ENCODE assay signal across 18 mouse cellular contexts in the genomic region with DNA sequence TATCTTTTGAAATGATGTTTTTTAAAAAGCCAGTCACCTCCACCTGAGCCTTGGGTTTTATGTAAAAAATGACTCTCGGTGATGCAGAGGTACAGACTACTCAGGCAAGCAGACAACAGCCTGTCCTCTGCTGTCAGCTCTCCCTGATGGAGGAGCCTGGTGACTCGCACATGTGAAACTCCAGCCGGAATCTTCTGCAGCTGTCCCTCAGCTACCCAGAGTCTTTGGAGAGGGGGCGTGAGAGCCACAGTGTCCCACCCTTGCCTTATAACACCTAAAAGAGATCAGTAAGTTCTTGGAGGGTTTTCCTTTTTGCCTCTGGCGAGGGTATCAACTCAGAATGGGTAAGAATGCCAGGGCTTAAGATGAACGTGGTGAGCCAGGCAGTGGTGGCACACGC. TPM values are rescaled to one million over a fixed set of nuclear protein-coding genes. Genes with fewer than 3 reads are reported as not detected.
DNase-seq lines count a peak whose midpoint lies in the region; ATAC-seq and TF ChIP-seq lines count a peak whose summit lies in the region.
"Had no signal": no experiment of that assay in that cellular context is flagged by ENCODE, and none has a peak within 500 bp of the region (broad histone marks: within the 10 kb centered on the region; RNA-seq: fewer than 3 reads in every experiment).

No protein-coding gene starts in this region.

- H3K9me3 ChIP-seq in forebrain, embryonic 10.5 days = no peaks in the 10 kb centered on the region
- H3K9me3 ChIP-seq in forebrain, embryonic 16.5 days (ENCODE audit: control insufficient read depth, low read length) = no peaks in the 10 kb centered on the region
- H3K9me3 ChIP-seq in neural tube, embryonic 13.5 days = no peaks in the 10 kb centered on the region
- H3K9me3 ChIP-seq in hindbrain, embryonic 14.5 days (ENCODE audit: control insufficient read depth, low read length) = no peaks in the 10 kb centered on the region
- H3K9me3 ChIP-seq: stomach, embryonic 15.5 days had no signal

- WGBS in forebrain, embryonic 10.5 days = 87% methylated on average over 7 of the region's 7 CpGs
- 78% methylated on average over 7 of the region's 7 CpGs for WGBS in forebrain, embryonic 16.5 days
- WGBS in neural tube, embryonic 13.5 days = 78% methylated on average over 7 of the region's 7 CpGs
- WGBS in hindbrain, embryonic 14.5 days = 78% methylated on average over 7 of the region's 7 CpGs

- ATAC-seq in forebrain, embryonic 16.5 days = no peak
- no peak for ATAC-seq in neural tube, embryonic 13.5 days (ENCODE audit: low read depth)
- no peak for ATAC-seq in hindbrain, embryonic 14.5 days (ENCODE audit: low FRiP score)
- no peak for ATAC-seq in megakaryocyte, adult 5-6 weeks (ENCODE audit: poor library complexity, severe bottlenecking)

- no peaks in the 10 kb centered on the region for H3K27me3 ChIP-seq in forebrain, embryonic 10.5 days (ENCODE audit: poor library complexity, severe bottlenecking)
- H3K27me3 ChIP-seq in forebrain, embryonic 16.5 days (replicated peaks; ENCODE audit: control insufficient read depth, insufficient read depth, low read length) = no peaks in the 10 kb centered on the region
- no peaks in the 10 kb centered on the region for H3K27me3 ChIP-seq in neural tube, embryonic 13.5 days
- no peaks in the 10 kb centered on the region for H3K27me3 ChIP-seq in hindbrain, embryonic 14.5 days (ENCODE audit: control insufficient read depth, insufficient read depth, low read length)
- H3K27me3 ChIP-seq: stomach, embryonic 15.5 days had no signal

- DNase-seq in forebrain, embryonic 10.5 days (ENCODE audit: extremely low spot score, low spot score) = no peak
- DNase-seq in neural tube, embryonic 10.5 days (ENCODE audit: extremely low spot score, low spot score) = no peak
- no peak for DNase-seq in hindbrain, embryonic 14.5 days (ENCODE audit: low spot score)
- no peak for DNase-seq in layer of hippocampus, adult 18-20 months (ENCODE audit: low spot score in 2 of 2)
- no peak for DNase-seq in layer of hippocampus, adult 2 months (ENCODE audit: low spot score in 2 of 2)
- DNase-seq: cerebellum, adult 11 months; heart, postnatal 36 days; kidney, adult 9 months; thymus, postnatal 36 days had no signal

- no peak overlapping the region for H3K4me2 ChIP-seq in forebrain, embryonic 16.5 days (ENCODE audit: low read length)
- H3K4me2 ChIP-seq in neural tube, embryonic 13.5 days = no peak overlapping the region
- no peak overlapping the region for H3K4me2 ChIP-seq in hindbrain, embryonic 14.5 days (replicated peaks)
- H3K4me2 ChIP-seq: heart, embryonic 11.5 days; lung, embryonic 14.5 days; stomach, embryonic 15.5 days had no signal

- H3K36me3 ChIP-seq in forebrain, embryonic 10.5 days (replicated peaks) = no peaks in the 10 kb centered on the region
- H3K36me3 ChIP-seq in forebrain, embryonic 16.5 days (ENCODE audit: control insufficient read depth, insufficient read depth) = no peaks in the 10 kb centered on the region
- no peaks in the 10 kb centered on the region for H3K36me3 ChIP-seq in neural tube, embryonic 13.5 days
- H3K36me3 ChIP-seq in hindbrain, embryonic 14.5 days (replicated peaks; ENCODE audit: control insufficient read depth, insufficient read depth) = no peaks in the 10 kb centered on the region
- H3K36me3 ChIP-seq: stomach, embryonic 15.5 days had no signal

- no peak for TF ChIP-seq CTCF in layer of hippocampus, adult 2 months (conservative IDR thresholded peaks at IDR 0.05)

- H3K4me3 ChIP-seq in forebrain, embryonic 10.5 days = no peak overlapping the region
- H3K4me3 ChIP-seq in forebrain, embryonic 16.5 days (replicated peaks; ENCODE audit: low read length) = no peak overlapping the region
- H3K4me3 ChIP-seq in neural tube, embryonic 13.5 days = no peak overlapping the region
- H3K4me3 ChIP-seq in hindbrain, embryonic 14.5 days (replicated peaks; ENCODE audit: low read length) = no peak overlapping the region
- H3K4me3 ChIP-seq in layer of hippocampus, adult 2 months = no peak overlapping the region
- H3K4me3 ChIP-seq: erythroblast, embryonic 14.5 days; stomach, embryonic 15.5 days had no signal

- no peak overlapping the region for H3K9ac ChIP-seq in forebrain, embryonic 16.5 days (replicated peaks; ENCODE audit: low read depth, low read length)
- H3K9ac ChIP-seq in neural tube, embryonic 13.5 days = 0 out of 2 replicates have a peak overlapping the region, but pooled peaks have one; percentile 3
- H3K9ac ChIP-seq in hindbrain, embryonic 14.5 days = no peak overlapping the region
- H3K9ac ChIP-seq: lung, embryonic 14.5 days; stomach, embryonic 15.5 days had no signal

- H3K27ac ChIP-seq in forebrain, embryonic 10.5 days = peak overlapping the region; percentile 90
- H3K27ac ChIP-seq in forebrain, embryonic 16.5 days (ENCODE audit: low read length) = no peak overlapping the region
- H3K27ac ChIP-seq in neural tube, embryonic 13.5 days (replicated peaks) = peak overlapping the region; percentile 71
- peak overlapping the region; percentile 70 for H3K27ac ChIP-seq in hindbrain, embryonic 14.5 days
- H3K27ac ChIP-seq in layer of hippocampus, adult 2 months = no peak overlapping the region
- H3K27ac ChIP-seq: stomach, embryonic 15.5 days had no signal

- peaks cover 78% of the 10 kb centered on the region for H3K4me1 ChIP-seq in forebrain, embryonic 10.5 days
- peaks cover 37% of the 10 kb centered on the region for H3K4me1 ChIP-seq in forebrain, embryonic 16.5 days (replicated peaks; ENCODE audit: control insufficient read depth, insufficient read depth, low read length)
- H3K4me1 ChIP-seq in neural tube, embryonic 13.5 days (replicated peaks) = peaks cover 78% of the 10 kb centered on the region
- H3K4me1 ChIP-seq in hindbrain, embryonic 14.5 days (replicated peaks; ENCODE audit: control insufficient read depth, insufficient read depth, low read length) = peaks cover 55% of the 10 kb centered on the region

RNA-seq across cellular contexts. Expression of a gene that starts 48.6 kb away (rescaled TPM):
- polyA plus RNA-seq in forebrain, embryonic 10.5 days (2016; fragmentation: Nextera tagmentation; extraction: Ambion mirVana) = 0.35 TPM in 1 of 2 replicates, not detected in the other
- 0.89 and 0.93 TPM in 2 replicates for polyA plus RNA-seq in forebrain, embryonic 16.5 days (2015; fragmentation: Nextera tagmentation; extraction: Ambion mirVana)
- polyA plus RNA-seq in neural tube, embryonic 13.5 days (2015; fragmentation: Nextera tagmentation; extraction: Ambion mirVana) = 0.39 and 0.98 TPM in 2 replicates
- 1.6 TPM in 1 of 2 replicates, not detected in the other for polyA plus RNA-seq in hindbrain, embryonic 14.5 days (2014; fragmentation: Nextera tagmentation; extraction: Ambion mirVana)
- total RNA-seq in layer of hippocampus, adult 18-20 months (2021) = 1 to 10 TPM; 4.5 to 5.3 TPM
- 0.27 and 0.60 TPM in 2 replicates for total RNA-seq in megakaryocyte, adult 5-6 weeks (2015)
- not detected in 2 replicates for total RNA-seq in megakaryocyte, adult 5-6 weeks (2017)
- 10 to 100 TPM in 1 of 2 experiments, 1 to 10 TPM in 1; 7.8 to 11.3 TPM for total RNA-seq in layer of hippocampus, adult 2 months (2021)
- total RNA-seq: megakaryocyte progenitor cell, adult 5-6 weeks had no signal
- polyA plus RNA-seq: erythroblast, embryonic 14.5 days; liver, adult 2 months had no signal

Comparison
In these comparisons a context has a peak if more than half of its experiments do, and no peak if none do; other contexts are left out.
1. H3K27ac ChIP-seq: peak in forebrain, embryonic 10.5 days (single experiment), neural tube, embryonic 13.5 days (single experiment) and hindbrain, embryonic 14.5 days (single experiment); none in forebrain, embryonic 16.5 days (single experiment) and layer of hippocampus, adult 2 months (single experiment).